In the genomic region with DNA sequence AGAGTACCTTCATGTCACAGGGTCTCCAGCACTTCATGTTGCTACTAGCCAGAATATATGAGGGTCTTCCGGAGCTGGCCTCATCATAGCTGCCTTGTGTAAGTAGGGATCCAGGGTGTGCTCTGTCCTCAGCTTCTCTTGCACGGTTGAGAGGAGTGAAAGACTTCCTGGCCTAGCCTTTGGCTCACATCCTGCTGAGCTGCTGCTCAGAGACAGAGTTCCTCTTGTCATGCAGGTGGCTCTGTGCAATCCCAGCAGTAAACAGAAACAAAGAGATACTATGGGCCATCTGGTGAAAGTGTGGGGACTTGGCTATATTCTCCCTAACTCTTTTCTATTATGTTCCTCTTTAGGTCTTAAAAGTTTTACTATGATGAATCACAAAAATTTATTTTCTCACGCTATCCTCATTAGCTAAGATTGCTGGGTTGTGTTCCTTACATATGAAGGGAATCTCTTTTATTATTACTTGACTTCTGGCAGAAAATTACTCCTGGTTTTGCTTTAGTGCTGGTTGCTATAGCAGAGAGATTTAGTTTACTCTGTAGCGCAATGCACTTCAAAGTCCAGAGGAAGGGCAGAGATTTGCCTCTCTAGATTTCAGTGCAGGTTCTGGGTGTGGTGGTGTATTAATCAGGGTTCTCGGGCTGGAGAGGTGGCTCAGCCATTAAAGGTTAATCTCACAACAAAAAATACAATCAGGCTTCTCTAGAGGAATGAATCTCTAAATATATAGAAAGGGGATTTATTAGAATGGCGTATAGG, we compare ENCODE assay signal across 11 mouse cellular contexts. TPM values are rescaled to one million over a fixed set of nuclear protein-coding genes. Genes with fewer than 3 reads are reported as not detected.
DNase-seq lines count a peak whose midpoint lies in the region; ATAC-seq and TF ChIP-seq lines count a peak whose summit lies in the region.
"Had no signal": no experiment of that assay in that cellular context is flagged by ENCODE, and none has a peak within 500 bp of the region (broad histone marks: within the 10 kb centered on the region; RNA-seq: fewer than 3 reads in every experiment).

No protein-coding gene starts in this region.

- intact Hi-C loops in left cerebral cortex, postnatal 10 days (cut with DNase I), result no loop called here

- H3K9me3 ChIP-seq in forebrain, embryonic 16.5 days (ENCODE audit: control insufficient read depth, low read length), result no peaks in the 10 kb centered on the region
- no peaks in the 10 kb centered on the region for H3K9me3 ChIP-seq in forebrain, embryonic 11.5 days (ENCODE audit: control insufficient read depth, low read length)
- H3K9me3 ChIP-seq in midbrain, postnatal 0 days (ENCODE audit: low read length), result no peaks in the 10 kb centered on the region
- no peaks in the 10 kb centered on the region for H3K9me3 ChIP-seq in midbrain, embryonic 13.5 days
- H3K9me3 ChIP-seq in liver, embryonic 15.5 days (replicated peaks), result no peaks in the 10 kb centered on the region

- no peak overlapping the region for H3K9ac ChIP-seq in forebrain, embryonic 16.5 days (replicated peaks; ENCODE audit: low read depth, low read length)
- H3K9ac ChIP-seq in forebrain, embryonic 11.5 days (ENCODE audit: low read length), result no peak overlapping the region
- no peak overlapping the region for H3K9ac ChIP-seq in midbrain, postnatal 0 days (replicated peaks; ENCODE audit: low read length, poor library complexity, severe bottlenecking)
- H3K9ac ChIP-seq in midbrain, embryonic 13.5 days (replicated peaks), result no peak overlapping the region
- H3K9ac ChIP-seq in liver, embryonic 15.5 days, result no peak overlapping the region

- H3K4me1 ChIP-seq in forebrain, embryonic 16.5 days (replicated peaks; ENCODE audit: control insufficient read depth, insufficient read depth, low read length), result peaks cover 9% of the 10 kb centered on the region; the same call in 1 of the 2 replicates
- H3K4me1 ChIP-seq in forebrain, embryonic 11.5 days (replicated peaks; ENCODE audit: control insufficient read depth, insufficient read depth, low read length), result no peaks in the 10 kb centered on the region; the same call in 1 of the 2 replicates
- peaks cover 2% of the 10 kb centered on the region; the same call in 1 of the 2 replicates for H3K4me1 ChIP-seq in midbrain, postnatal 0 days (ENCODE audit: insufficient read depth, low read length)
- peaks cover 10% of the 10 kb centered on the region for H3K4me1 ChIP-seq in midbrain, embryonic 13.5 days (replicated peaks)
- H3K4me1 ChIP-seq in liver, embryonic 15.5 days (replicated peaks), result peaks cover 7% of the 10 kb centered on the region; the same call in 1 of the 2 replicates

- no peaks in the 10 kb centered on the region for H3K27me3 ChIP-seq in forebrain, embryonic 16.5 days (replicated peaks; ENCODE audit: control insufficient read depth, insufficient read depth, low read length)
- no peaks in the 10 kb centered on the region for H3K27me3 ChIP-seq in forebrain, embryonic 11.5 days (ENCODE audit: control insufficient read depth, insufficient read depth, low read length)
- no peaks in the 10 kb centered on the region for H3K27me3 ChIP-seq in midbrain, postnatal 0 days (ENCODE audit: insufficient read depth, low read length)
- no peaks in the 10 kb centered on the region for H3K27me3 ChIP-seq in midbrain, embryonic 13.5 days
- H3K27me3 ChIP-seq in liver, embryonic 15.5 days, result no peaks in the 10 kb centered on the region

- H3K27ac ChIP-seq in forebrain, embryonic 16.5 days (ENCODE audit: low read length), result no peak overlapping the region
- no peak overlapping the region for H3K27ac ChIP-seq in forebrain, embryonic 11.5 days (ENCODE audit: low read depth, low read length)
- H3K27ac ChIP-seq in midbrain, postnatal 0 days (ENCODE audit: low read depth, low read length), result no peak overlapping the region
- H3K27ac ChIP-seq in midbrain, embryonic 13.5 days, result no peak overlapping the region
- no peak overlapping the region for H3K27ac ChIP-seq in liver, embryonic 15.5 days (replicated peaks)
- H3K27ac ChIP-seq: heart, adult 2 months had no signal

- H3K4me3 ChIP-seq in forebrain, embryonic 16.5 days (replicated peaks; ENCODE audit: low read length), result no peak overlapping the region
- no peak overlapping the region for H3K4me3 ChIP-seq in forebrain, embryonic 11.5 days (ENCODE audit: low read depth, low read length)
- no peak overlapping the region for H3K4me3 ChIP-seq in midbrain, postnatal 0 days (ENCODE audit: low read depth, low read length)
- no peak overlapping the region for H3K4me3 ChIP-seq in midbrain, embryonic 13.5 days (replicated peaks)
- no peak overlapping the region for H3K4me3 ChIP-seq in liver, embryonic 15.5 days (replicated peaks)
- H3K4me3 ChIP-seq: heart, adult 2 months; myocyte had no signal

- no peak overlapping the region for H3K4me2 ChIP-seq in forebrain, embryonic 16.5 days (ENCODE audit: low read length)
- H3K4me2 ChIP-seq in forebrain, embryonic 11.5 days (ENCODE audit: low read depth, low read length, severe bottlenecking), result no peak overlapping the region
- H3K4me2 ChIP-seq in midbrain, postnatal 0 days (ENCODE audit: low read depth, low read length, poor library complexity, severe bottlenecking), result no peak overlapping the region
- no peak overlapping the region for H3K4me2 ChIP-seq in midbrain, embryonic 13.5 days (replicated peaks)
- H3K4me2 ChIP-seq in liver, embryonic 15.5 days, result 0 out of 2 replicates have a peak overlapping the region, but pooled peaks have one; percentile 21

- no peak for TF ChIP-seq CTCF in midbrain, postnatal 0 days (IDR thresholded peaks at IDR 0.05)

- H3K36me3 ChIP-seq in forebrain, embryonic 16.5 days (ENCODE audit: control insufficient read depth, insufficient read depth), result no peaks in the 10 kb centered on the region
- H3K36me3 ChIP-seq in forebrain, embryonic 11.5 days (ENCODE audit: control insufficient read depth, insufficient read depth, low read length), result no peaks in the 10 kb centered on the region
- H3K36me3 ChIP-seq in midbrain, postnatal 0 days (ENCODE audit: insufficient read depth, low read length), result no peaks in the 10 kb centered on the region
- no peaks in the 10 kb centered on the region for H3K36me3 ChIP-seq in midbrain, embryonic 13.5 days
- H3K36me3 ChIP-seq in liver, embryonic 15.5 days (replicated peaks), result no peaks in the 10 kb centered on the region

- 45% methylated on average over 6 of the region's 6 CpGs for WGBS in forebrain, embryonic 16.5 days
- 41% methylated on average over 6 of the region's 6 CpGs for WGBS in forebrain, embryonic 11.5 days
- WGBS in midbrain, postnatal 0 days, result 45% methylated on average over 6 of the region's 6 CpGs
- 32% methylated on average over 6 of the region's 6 CpGs for WGBS in midbrain, embryonic 13.5 days
- 50% methylated on average over 6 of the region's 6 CpGs for WGBS in liver, embryonic 15.5 days (ENCODE audit: insufficient replicate concordance)

- DNase-seq in forebrain, embryonic 11.5 days (ENCODE audit: low spot score), result no peak
- DNase-seq in midbrain, postnatal 0 days (ENCODE audit: low spot score), result peak; percentile 47
- DNase-seq in thymus, postnatal 4 days, result peak; percentile 22
- DNase-seq in left cerebral cortex, postnatal 10 days (ENCODE audit: extremely low spot score in 1 of 2, low spot score in 2 of 2), result no peak
- DNase-seq in layer of hippocampus, postnatal 25 days (ENCODE audit: extremely low spot score in 1 of 2, low spot score in 1 of 2), result no peak
- DNase-seq: heart, adult 2 months had no signal

- peak; percentile 49; the same call in 1 of the 2 replicates for ATAC-seq in forebrain, embryonic 16.5 days
- ATAC-seq in forebrain, embryonic 11.5 days (replicated peaks; ENCODE audit: low FRiP score), result no peak
- no peak for ATAC-seq in midbrain, postnatal 0 days (ENCODE audit: low FRiP score)
- ATAC-seq in midbrain, embryonic 13.5 days, result no peak
- ATAC-seq in liver, embryonic 15.5 days (ENCODE audit: insufficient read depth), result no peak
- ATAC-seq: inflammation-experienced regulatory T-cells, adult 6 months had no signal

RNA-seq across cellular contexts. Expression of a gene that starts 32.0 kb away (rescaled TPM):
- 36.9 and 37.1 TPM in 2 replicates for polyA plus RNA-seq in forebrain, embryonic 16.5 days (2015; fragmentation: Nextera tagmentation; extraction: Ambion mirVana)
- polyA plus RNA-seq in forebrain, embryonic 11.5 days (2014; fragmentation: Nextera tagmentation; extraction: Ambion mirVana), result 23.2 and 25.8 TPM in 2 replicates
- 15.2 and 18.7 TPM in 2 replicates for total RNA-seq in midbrain, postnatal 0 days (2014; rRNA removed)
- polyA plus RNA-seq in midbrain, postnatal 0 days (2015; fragmentation: Nextera tagmentation; extraction: Ambion mirVana), result 60.3 and 63.0 TPM in 2 replicates
- polyA plus RNA-seq in midbrain, embryonic 13.5 days (2015; fragmentation: Nextera tagmentation; extraction: Ambion mirVana), result 33.4 and 35.3 TPM in 2 replicates
- 18.4 and 19.5 TPM in 2 replicates for polyA plus RNA-seq in liver, embryonic 15.5 days (2015; fragmentation: Nextera tagmentation; extraction: Ambion mirVana)
- total RNA-seq in left cerebral cortex, postnatal 10 days (2021), result 10 to 100 TPM; 19.8 to 20.7 TPM
- 10 to 100 TPM; 20.8 to 21.7 TPM for total RNA-seq in layer of hippocampus, postnatal 25 days (2021)

RNA-seq across cellular contexts. Expression of a gene that starts 32.1 kb away (rescaled TPM):
- 29.2 and 32.2 TPM in 2 replicates for polyA plus RNA-seq in forebrain, embryonic 16.5 days (2015; fragmentation: Nextera tagmentation; extraction: Ambion mirVana)
- 29.2 and 31.7 TPM in 2 replicates for polyA plus RNA-seq in forebrain, embryonic 11.5 days (2014; fragmentation: Nextera tagmentation; extraction: Ambion mirVana)
- total RNA-seq in midbrain, postnatal 0 days (2014; rRNA removed), result 30.6 and 35.4 TPM in 2 replicates
- 30.3 and 31.2 TPM in 2 replicates for polyA plus RNA-seq in midbrain, postnatal 0 days (2015; fragmentation: Nextera tagmentation; extraction: Ambion mirVana)
- 29.5 and 31.7 TPM in 2 replicates for polyA plus RNA-seq in midbrain, embryonic 13.5 days (2015; fragmentation: Nextera tagmentation; extraction: Ambion mirVana)
- polyA plus RNA-seq in liver, embryonic 15.5 days (2015; fragmentation: Nextera tagmentation; extraction: Ambion mirVana), result 26.7 and 28.3 TPM in 2 replicates
- 10 to 100 TPM; 31.1 to 37.6 TPM for total RNA-seq in left cerebral cortex, postnatal 10 days (2021)
- 10 to 100 TPM; 33.8 to 37.6 TPM for total RNA-seq in layer of hippocampus, postnatal 25 days (2021)

Comparison
In these comparisons a context has a peak if more than half of its experiments do, and no peak if none do; other contexts are left out.
1. DNase-seq: peak in midbrain, postnatal 0 days (single experiment) and thymus, postnatal 4 days (single experiment); none in forebrain, embryonic 11.5 days (single experiment), left cerebral cortex, postnatal 10 days (0 of 2) and layer of hippocampus, postnatal 25 days (0 of 2).